Mouse (Mus musculus) ES-E14 (cell line): Measurements from ENCODE around the gene Apoa2. TPM values are rescaled to one million over a fixed set of nuclear protein-coding genes. Genes with fewer than 3 reads are reported as not detected.

Source experiments
- DNase-seq: peaks from one replicate; pipeline ENCODE4 v3.0.0-alpha.2; 2013; ENCODE audit warnings: low read depth, low spot score
- H3K27ac ChIP-seq: 2 replicates; pipeline ENCODE4 v1.5.1; 2012; ENCODE audit warnings: low read depth, mild to moderate bottlenecking, low read length, moderate library complexity, mixed read lengths; ENCODE audit not compliant: poor library complexity, insufficient read depth, severe bottlenecking
- H3K36me3 ChIP-seq: 2 replicates; pipeline ENCODE4 v1.6.1; 2012; ENCODE audit warnings: mild to moderate bottlenecking, low read length, moderate library complexity, mixed read lengths; ENCODE audit not compliant: control insufficient read depth, poor library complexity, insufficient read depth, severe bottlenecking
- H3K4me1 ChIP-seq, 2 experiments: fragments of 150-350 bp in 1 of 2; sonication (generic) in 1 of 2; 2 replicates each; pipeline ENCODE4 v1.6.1; 2012; ENCODE audit warnings: low read length in 2 of 2, mild to moderate bottlenecking in 1 of 2, mixed read lengths in 1 of 2; ENCODE audit not compliant: control insufficient read depth in 2 of 2, insufficient read depth in 2 of 2, poor library complexity in 1 of 2
- H3K4me3 ChIP-seq, 2 experiments: fragments of 150-350 bp in 1 of 2; sonication (generic) in 1 of 2; 2 replicates each; pipeline ENCODE4 v1.5.1; 2012; ENCODE audit warnings: low read length in 2 of 2, low read depth in 1 of 2, mild to moderate bottlenecking in 1 of 2, mixed read lengths in 1 of 2; ENCODE audit not compliant: insufficient read depth in 1 of 2, poor library complexity in 1 of 2, severe bottlenecking in 1 of 2
- H3K9ac ChIP-seq: 2 replicates; pipeline ENCODE4 v1.6.1; 2012; ENCODE audit warnings: low read depth, mild to moderate bottlenecking, low read length, mixed read lengths; ENCODE audit not compliant: poor library complexity, insufficient read depth, severe bottlenecking
- H3K9me3 ChIP-seq: fragments of 150-350 bp; sonication (generic); 2 replicates; pipeline ENCODE4 v1.6.1; 2012; ENCODE audit warnings: low read depth, mild to moderate bottlenecking, low read length; ENCODE audit not compliant: control insufficient read depth, insufficient read depth
- CHD2 ChIP-seq: IDR thresholded peaks from 2 replicates; pipeline ENCODE4 v1.6.1; 2014; ENCODE audit warnings: mild to moderate bottlenecking, low read depth, low read length, inconsistent platforms
- HCFC1 ChIP-seq: IDR thresholded peaks from 2 replicates; pipeline ENCODE4 v1.6.1; 2012; ENCODE audit warnings: low read length, inconsistent platforms, borderline replicate concordance; ENCODE audit not compliant: insufficient read depth
- MAFK ChIP-seq: IDR thresholded peaks from 2 replicates; pipeline ENCODE4 v1.6.1; 2014; ENCODE audit warnings: mild to moderate bottlenecking, low read depth, low read length, inconsistent platforms; ENCODE audit not compliant: insufficient read depth
- ZC3H11A ChIP-seq: IDR thresholded peaks from 2 replicates; pipeline ENCODE4 v1.6.1; 2012; ENCODE audit warnings: low read depth, mild to moderate bottlenecking, inconsistent platforms, low read length, borderline replicate concordance
- ZNF384 ChIP-seq: IDR thresholded peaks from 2 replicates; pipeline ENCODE4 v1.6.1; 2012; ENCODE audit warnings: low read depth, low read length, inconsistent platforms
- in situ Hi-C, 2 experiments: fragments of 600-800 bp; cut with MboI; formaldehyde crosslinking; loops; one replicate each; pipeline ENCODE4 v1.15.1; 2025; ENCODE audit warnings: low sequenced_read_pairs in 2 of 2, inconsistent platforms in 1 of 2; ENCODE audit not compliant: unreplicated experiment in 2 of 2
- total RNA-seq: library from RNA; depleted of rRNA; stranded (reverse); fragments of 300-350 nt; gene quantifications from 2 replicates; pipeline ENCODE4 v1.2.3, GENCODE M21; 2012

Gene Apoa2
- total RNA-seq, 1 experiment: 0.98 TPM

GRCm38 (mm10) chr1:171256937-171257548, 32.2 kb downstream of the Apoa2 start:
- no peaks in the 10 kb centered on the region for H3K36me3 ChIP-seq
- H3K4me3 ChIP-seq: peak overlapping the region; percentile 16 to 41; a peak in 3 of 4 replicates
- H3K9me3 ChIP-seq: no peaks in the 10 kb centered on the region
- no peak for TF ChIP-seq CHD2
- TF ChIP-seq HCFC1: no peak
- TF ChIP-seq MAFK: no peak
- no peak for TF ChIP-seq ZNF384
- TF ChIP-seq ZC3H11A: no peak
- no peak overlapping the region for H3K9ac ChIP-seq
- H3K27ac ChIP-seq: no peak overlapping the region
- peak; percentile 62 for DNase-seq
- in situ Hi-C loops: no loop called here
- peaks cover 0 to 7% of the 10 kb centered on the region in 2 experiments; a peak in 1 of 4 replicates for H3K4me1 ChIP-seq

GRCm38 (mm10) chr1:171257781-171258180, 32.9 kb downstream of the Apoa2 start:
- H3K36me3 ChIP-seq: no peaks in the 10 kb centered on the region
- H3K9me3 ChIP-seq: no peaks in the 10 kb centered on the region
- no peak for DNase-seq
- H3K4me3 ChIP-seq: no peak overlapping the region
- TF ChIP-seq MAFK (peak; percentile 82), CHD2 (no peak)
- no peak overlapping the region for H3K9ac ChIP-seq
- peaks cover 0 to 10% of the 10 kb centered on the region in 2 experiments; a peak in 1 of 4 replicates for H3K4me1 ChIP-seq
- in situ Hi-C loops: no loop called here
- H3K27ac ChIP-seq: no peak overlapping the region

GRCm38 (mm10) chr1:171258921-171259320, 34.1 kb downstream of the Apoa2 start:
- no peak for DNase-seq
- no peak overlapping the region for H3K27ac ChIP-seq
- peak overlapping the region; percentile 30 for H3K9ac ChIP-seq
- in situ Hi-C loops: no loop called here
- no peak for TF ChIP-seq HCFC1
- TF ChIP-seq MAFK: no peak
- no peak for TF ChIP-seq ZC3H11A
- no peak for TF ChIP-seq ZNF384
- TF ChIP-seq CHD2: no peak
- no peaks in the 10 kb centered on the region for H3K9me3 ChIP-seq
- H3K4me1 ChIP-seq: peaks cover 0 to 7% of the 10 kb centered on the region in 2 experiments; a peak in 1 of 4 replicates
- H3K36me3 ChIP-seq: no peaks in the 10 kb centered on the region
- H3K4me3 ChIP-seq: peak overlapping the region; percentile 20 to 45; a peak in 2 of 4 replicates

GRCm38 (mm10) chr1:171260316-171260715, 35.5 kb downstream of the Apoa2 start:
- no peaks in the 10 kb centered on the region for H3K36me3 ChIP-seq
- H3K9me3 ChIP-seq: no peaks in the 10 kb centered on the region
- peaks cover 0 to 7% of the 10 kb centered on the region in 2 experiments; a peak in 1 of 4 replicates for H3K4me1 ChIP-seq
- H3K27ac ChIP-seq: no peak overlapping the region
- no peak for DNase-seq
- no peak overlapping the region for H3K4me3 ChIP-seq
- in situ Hi-C loops: no loop called here
- no peak overlapping the region for H3K9ac ChIP-seq
- no peak for TF ChIP-seq ZC3H11A
- no peak for TF ChIP-seq ZNF384
- no peak for TF ChIP-seq MAFK
- TF ChIP-seq HCFC1: no peak
- TF ChIP-seq CHD2: no peak

- no peak for DNase-seq
- in situ Hi-C loops: no loop called here
- Histone ChIP-seq H3K4me1 (peaks cover 0 to 7% of the 10 kb centered on the region in 2 experiments; a peak in 1 of 4 replicates), H3K27ac (no peak overlapping the region), H3K9ac (no peak overlapping the region), H3K9me3 (no peaks in the 10 kb centered on the region), H3K36me3 (no peaks in the 10 kb centered on the region), H3K4me3 (no peak overlapping the region)
- TF ChIP-seq CHD2: no peak
- no peak for TF ChIP-seq MAFK
Observed at GRCm38 (mm10) chr1:171262594-171263130, 37.8 kb downstream of the Apoa2 start.
